11 mouse cellular contexts compared by ENCODE assay signal in genomic region chr12:101977404-101977915, GRCm38 (mm10). TPM values are rescaled to one million over a fixed set of nuclear protein-coding genes. Genes with fewer than 3 reads are reported as not detected.
DNase-seq lines count a peak whose midpoint lies in the region; ATAC-seq and TF ChIP-seq lines count a peak whose summit lies in the region.
"Had no signal": no experiment of that assay in that cellular context is flagged by ENCODE, and none has a peak within 500 bp of the region (broad histone marks: within the 10 kb centered on the region; RNA-seq: fewer than 3 reads in every experiment).

No protein-coding gene starts in this region.

- H3K36me3 ChIP-seq in kidney, postnatal 0 days (ENCODE audit: insufficient read depth, low read length) = peaks cover 1% of the 10 kb centered on the region; the same call in 1 of the 2 replicates
- H3K36me3 ChIP-seq in embryonic facial prominence, embryonic 10.5 days (replicated peaks) = peaks cover 34% of the 10 kb centered on the region
- H3K36me3 ChIP-seq in intestine, postnatal 0 days (ENCODE audit: control insufficient read depth, insufficient read depth) = 0 out of 2 replicates have a peak, but pooled peaks cover 5% of the 10 kb centered on the region
- H3K36me3 ChIP-seq in neural tube, embryonic 14.5 days (ENCODE audit: control insufficient read depth, insufficient read depth, low read length) = no peaks in the 10 kb centered on the region

- ATAC-seq in kidney, postnatal 0 days (replicated peaks; ENCODE audit: low FRiP score, low read depth) = no peak
- ATAC-seq in intestine, postnatal 0 days = no peak
- ATAC-seq in neural tube, embryonic 14.5 days (ENCODE audit: low read depth) = no peak

- H3K4me2 ChIP-seq in kidney, postnatal 0 days (ENCODE audit: low read length) = peak overlapping the region; percentile 75; the same call in 1 of the 2 replicates
- H3K4me2 ChIP-seq in intestine, postnatal 0 days (replicated peaks; ENCODE audit: low read depth) = peak overlapping the region; percentile 77
- peak overlapping the region; percentile 82; the same call in 1 of the 2 replicates for H3K4me2 ChIP-seq in neural tube, embryonic 14.5 days (ENCODE audit: low read depth, low read length)

- H3K9ac ChIP-seq in kidney, postnatal 0 days (ENCODE audit: low read depth, low read length) = no peak overlapping the region
- no peak overlapping the region for H3K9ac ChIP-seq in intestine, postnatal 0 days (ENCODE audit: low read depth, low read length)
- H3K9ac ChIP-seq in neural tube, embryonic 14.5 days (replicated peaks; ENCODE audit: low read depth, low read length) = 0 out of 2 replicates have a peak overlapping the region, but pooled peaks have one; percentile 92

- H3K27me3 ChIP-seq in kidney, postnatal 0 days (ENCODE audit: insufficient read depth, low read length) = no peaks in the 10 kb centered on the region
- no peaks in the 10 kb centered on the region for H3K27me3 ChIP-seq in embryonic facial prominence, embryonic 10.5 days (replicated peaks; ENCODE audit: low read depth, poor library complexity, severe bottlenecking)
- no peaks in the 10 kb centered on the region for H3K27me3 ChIP-seq in intestine, postnatal 0 days (replicated peaks; ENCODE audit: control insufficient read depth, insufficient read depth, low read length)
- H3K27me3 ChIP-seq in neural tube, embryonic 14.5 days (ENCODE audit: control insufficient read depth, insufficient read depth, low read length) = no peaks in the 10 kb centered on the region

- no peak overlapping the region for H3K4me3 ChIP-seq in kidney, postnatal 0 days (replicated peaks; ENCODE audit: low read depth, low read length)
- peak overlapping the region; percentile 96 for H3K4me3 ChIP-seq in embryonic facial prominence, embryonic 10.5 days
- H3K4me3 ChIP-seq in intestine, postnatal 0 days (ENCODE audit: low read depth, low read length) = no peak overlapping the region
- H3K4me3 ChIP-seq in neural tube, embryonic 14.5 days (ENCODE audit: low read depth, low read length) = no peak overlapping the region

- 92% methylated on average over 10 of the region's 10 CpGs for WGBS in kidney, postnatal 0 days
- 95% methylated on average over 10 of the region's 10 CpGs for WGBS in embryonic facial prominence, embryonic 10.5 days
- 91% methylated on average over 10 of the region's 10 CpGs for WGBS in intestine, postnatal 0 days
- WGBS in neural tube, embryonic 14.5 days = 93% methylated on average over 10 of the region's 10 CpGs

- no peak for TF ChIP-seq CTCF in kidney, postnatal 0 days (IDR thresholded peaks at IDR 0.05; ENCODE audit: low read depth)
- TF ChIP-seq CTCF in intestine, postnatal 0 days (IDR thresholded peaks at IDR 0.05; ENCODE audit: low read depth) = no peak

- H3K9me3 ChIP-seq in kidney, postnatal 0 days (replicated peaks; ENCODE audit: low read length) = no peaks in the 10 kb centered on the region
- no peaks in the 10 kb centered on the region for H3K9me3 ChIP-seq in embryonic facial prominence, embryonic 10.5 days
- no peaks in the 10 kb centered on the region for H3K9me3 ChIP-seq in intestine, postnatal 0 days (ENCODE audit: control insufficient read depth)
- no peaks in the 10 kb centered on the region for H3K9me3 ChIP-seq in neural tube, embryonic 14.5 days (ENCODE audit: control insufficient read depth, low read length)

- H3K4me1 ChIP-seq in kidney, postnatal 0 days (replicated peaks; ENCODE audit: insufficient read depth, low read length) = 0 out of 2 replicates have a peak, but pooled peaks cover 14% of the 10 kb centered on the region
- peaks cover 20% of the 10 kb centered on the region for H3K4me1 ChIP-seq in embryonic facial prominence, embryonic 10.5 days
- H3K4me1 ChIP-seq in intestine, postnatal 0 days (replicated peaks; ENCODE audit: control insufficient read depth, insufficient read depth, low read length) = no peaks in the 10 kb centered on the region
- peaks cover 16% of the 10 kb centered on the region for H3K4me1 ChIP-seq in neural tube, embryonic 14.5 days (ENCODE audit: control insufficient read depth, insufficient read depth, low read length)

- no peak for DNase-seq in kidney, postnatal 0 days (ENCODE audit: low spot score)
- no peak for DNase-seq in kidney, postnatal 36 days
- DNase-seq in embryonic facial prominence, embryonic 10.5 days (ENCODE audit: low spot score) = no peak
- no peak for DNase-seq in thymus, postnatal 0 days (ENCODE audit: low spot score)
- DNase-seq in right cerebral cortex, postnatal 4 days = no peak
- DNase-seq in Muller cell, postnatal 12 days (ENCODE audit: inconsistent ontology term) = no peak
- DNase-seq: cerebellum, adult 2 months; retina, postnatal 1 day; thymus, postnatal 25 days had no signal

- no peak overlapping the region for H3K27ac ChIP-seq in kidney, postnatal 0 days
- no peak overlapping the region for H3K27ac ChIP-seq in embryonic facial prominence, embryonic 10.5 days (replicated peaks)
- H3K27ac ChIP-seq in intestine, postnatal 0 days (ENCODE audit: low read depth, low read length) = no peak overlapping the region
- H3K27ac ChIP-seq in neural tube, embryonic 14.5 days (ENCODE audit: low read depth, low read length) = no peak overlapping the region

RNA-seq across cellular contexts. Expression of gene Cpsf2, which starts 1.7 kb away (rescaled TPM):
- polyA plus RNA-seq in kidney, postnatal 0 days (2015; fragmentation: Nextera tagmentation; extraction: Ambion mirVana) = 21.7 and 23.9 TPM in 2 replicates
- polyA plus RNA-seq in embryonic facial prominence, embryonic 10.5 days (2016; fragmentation: Nextera tagmentation; extraction: Ambion mirVana) = 37.1 and 37.4 TPM in 2 replicates
- 12.4 and 12.7 TPM in 2 replicates for polyA plus RNA-seq in intestine, postnatal 0 days (2015; fragmentation: Nextera tagmentation; extraction: Ambion mirVana)
- polyA plus RNA-seq in neural tube, embryonic 14.5 days (2014; fragmentation: Nextera tagmentation; extraction: Ambion mirVana) = 34.5 and 39.8 TPM in 2 replicates
- polyA plus RNA-seq in thymus, postnatal 0 days (2015; fragmentation: Nextera tagmentation; extraction: Ambion mirVana) = 27.6 and 28.5 TPM in 2 replicates

RNA-seq across cellular contexts. Expression of gene Atxn3, which starts 19.4 kb away (rescaled TPM):
- polyA plus RNA-seq in kidney, postnatal 0 days (2015; fragmentation: Nextera tagmentation; extraction: Ambion mirVana) = 13.1 and 13.9 TPM in 2 replicates
- 11.2 and 13.7 TPM in 2 replicates for polyA plus RNA-seq in embryonic facial prominence, embryonic 10.5 days (2016; fragmentation: Nextera tagmentation; extraction: Ambion mirVana)
- 11.7 and 12.9 TPM in 2 replicates for polyA plus RNA-seq in intestine, postnatal 0 days (2015; fragmentation: Nextera tagmentation; extraction: Ambion mirVana)
- 13.1 and 13.3 TPM in 2 replicates for polyA plus RNA-seq in neural tube, embryonic 14.5 days (2014; fragmentation: Nextera tagmentation; extraction: Ambion mirVana)
- polyA plus RNA-seq in thymus, postnatal 0 days (2015; fragmentation: Nextera tagmentation; extraction: Ambion mirVana) = 18.5 and 19.9 TPM in 2 replicates
